Mouse (Mus musculus) liver, postnatal 0 days (tissue): ENCODE data around the gene Gm20388.

Source experiments
- CTCF ChIP-seq: sonication (generic); IDR thresholded peaks from 2 replicates; pipeline ENCODE4 v1.5.1; 2016; ENCODE audit warnings: antibody characterized with exemption, low read depth
- EP300 ChIP-seq: IDR thresholded peaks from 2 replicates; pipeline ENCODE4 v1.6.1; 2016; ENCODE audit warnings: antibody characterized with exemption, low read depth, mild to moderate bottlenecking

GRCm38 (mm10) chr8:121588750-121589149 lies 1678.1 kb downstream of the Gm20388 start:
- no peak for TF ChIP-seq CTCF
- peak; percentile 93 for TF ChIP-seq EP300
